Mouse (Mus musculus): ENCODE data around the gene Zdhhc4. TPM values are rescaled to one million over a fixed set of nuclear protein-coding genes. Genes with fewer than 3 reads are reported as not detected.

Zdhhc4 gene
- total RNA-seq, 2 experiments from 2014 or later = 38.5 to 57.9 TPM

DNA sequence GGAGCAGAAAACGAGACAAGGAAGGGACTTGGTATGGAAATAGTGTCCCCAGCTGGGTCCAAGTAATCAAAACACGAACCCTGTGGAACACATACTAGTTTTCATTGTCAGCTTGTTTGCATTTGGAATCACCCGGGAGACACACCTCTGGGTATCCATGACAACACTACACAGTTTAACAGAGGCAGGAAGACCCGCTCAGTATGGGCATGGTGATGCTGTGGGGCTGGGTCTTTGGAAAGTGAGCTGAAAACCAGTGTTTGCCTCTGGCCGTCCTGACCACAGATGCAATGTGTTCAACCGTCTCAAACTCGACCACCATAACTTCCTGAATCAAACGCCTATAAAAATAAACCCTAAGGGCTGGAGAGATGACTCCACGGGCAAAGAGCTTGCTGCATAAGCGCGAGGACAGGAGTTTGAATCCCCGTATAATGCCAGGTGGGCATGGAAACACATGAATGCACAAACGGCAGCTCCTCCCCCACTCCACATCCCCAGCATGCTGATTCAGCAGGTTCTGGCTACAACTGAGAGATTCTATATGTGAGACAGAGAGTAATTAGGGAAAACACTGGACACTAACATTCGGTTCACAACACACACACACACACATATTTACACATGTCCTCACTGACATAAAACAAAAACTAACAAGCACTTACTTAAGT is 5.5 kb upstream of the Zdhhc4 start:
- peak; percentile 67 for ATAC-seq (replicated peaks; ENCODE audit: poor library complexity, severe bottlenecking)

DNA sequence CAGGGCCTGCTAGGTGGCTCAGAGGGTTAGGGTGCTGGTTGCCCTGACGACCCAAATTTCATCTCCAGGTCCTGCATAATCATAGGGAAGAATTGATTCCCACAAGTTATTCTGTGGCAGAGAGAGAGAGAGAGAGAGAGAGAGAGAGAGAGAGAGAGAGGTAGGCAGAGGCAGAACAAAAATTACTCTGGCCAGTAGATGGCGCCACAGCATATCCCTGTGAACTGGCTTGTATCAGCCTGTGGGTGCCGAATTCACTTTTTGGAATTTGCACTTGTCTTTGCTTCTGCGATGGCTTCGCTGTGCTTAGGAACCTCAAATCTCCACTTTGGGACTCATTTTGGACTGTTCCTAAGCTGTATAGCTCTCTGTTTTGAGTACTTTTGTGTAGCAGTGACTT is 4.8 kb upstream of the Zdhhc4 start:
- ATAC-seq (replicated peaks; ENCODE audit: poor library complexity, severe bottlenecking) = peak; percentile 41

DNA sequence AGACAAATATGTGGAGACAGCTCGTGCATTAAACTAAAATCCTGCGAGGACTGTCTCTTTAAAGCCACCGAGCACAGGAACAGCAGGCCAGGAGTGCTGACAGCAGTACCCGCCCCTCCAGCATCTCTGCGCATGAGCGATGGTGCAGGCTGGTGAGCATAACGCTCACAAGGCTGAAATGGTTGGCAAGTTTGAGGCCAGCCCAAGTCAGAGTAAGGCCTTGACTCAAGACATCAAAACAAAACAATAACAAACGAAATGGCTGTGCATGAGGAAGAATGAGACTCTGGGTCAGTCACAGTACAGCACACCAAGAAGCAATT is 11.8 kb downstream of the Zdhhc4 start:
- no peak for ATAC-seq (replicated peaks; ENCODE audit: poor library complexity, severe bottlenecking)

DNA sequence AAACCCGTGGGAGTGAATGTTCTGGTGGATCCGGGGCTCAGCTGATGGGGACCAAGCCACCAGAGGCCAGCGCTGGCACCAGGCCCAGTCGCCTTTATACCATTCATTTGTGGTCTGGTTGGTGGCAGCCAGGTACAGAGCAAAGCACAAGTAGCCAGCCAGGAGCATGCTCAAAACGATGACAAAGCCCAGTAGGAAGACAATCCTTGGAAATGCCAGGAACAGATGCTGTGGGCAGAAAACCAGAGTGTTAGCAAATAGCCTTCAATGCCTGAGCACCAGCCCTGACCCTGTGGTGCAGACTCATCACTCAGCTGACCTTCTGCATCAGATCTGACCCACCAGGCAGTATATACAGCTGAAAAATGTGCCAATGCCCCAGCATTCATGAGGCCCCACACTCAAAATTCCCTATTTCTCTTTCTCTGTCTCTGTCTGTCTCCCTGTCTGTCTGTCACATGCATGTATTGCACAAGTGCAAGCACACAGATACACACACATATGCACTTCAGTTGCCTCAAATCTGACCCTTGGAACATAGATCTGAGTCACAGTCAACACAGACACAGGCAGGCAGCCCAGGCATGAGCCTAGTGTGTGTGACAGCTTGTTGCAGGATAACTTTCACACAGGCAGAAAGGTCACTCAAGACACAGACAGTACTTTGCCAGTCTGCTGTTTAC is 12.3 kb downstream of the Zdhhc4 start:
- ATAC-seq (replicated peaks; ENCODE audit: poor library complexity, severe bottlenecking) = no peak

DNA sequence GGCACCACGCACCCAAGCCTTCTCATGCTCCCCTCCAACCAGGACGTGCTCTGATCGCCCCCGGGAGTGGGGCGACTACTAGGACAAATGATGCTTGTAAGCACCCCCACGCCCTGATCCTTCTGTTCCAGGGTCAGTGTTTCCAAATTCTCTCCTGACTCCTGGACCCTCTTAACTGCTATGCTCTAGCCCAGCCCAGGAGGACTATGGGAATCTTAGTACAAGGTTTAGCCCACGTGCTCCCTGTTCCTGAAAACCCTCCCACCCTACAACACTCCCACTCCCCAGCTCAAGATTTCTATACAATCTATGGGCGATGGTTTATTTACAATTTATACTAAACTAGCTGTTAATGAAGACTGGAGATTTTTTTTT is 13.6 kb downstream of the Zdhhc4 start:
- ATAC-seq (replicated peaks; ENCODE audit: poor library complexity, severe bottlenecking) = 0 out of 2 replicates have a peak, but pooled peaks have one; percentile 2

- peak; percentile 65 for ATAC-seq (replicated peaks; ENCODE audit: poor library complexity, severe bottlenecking)
Observed at GRCm38 (mm10) chr5:143314730-143315513, 14.1 kb downstream of the Zdhhc4 start, which contains the start of gene E130309D02Rik. Gene E130309D02Rik (minus strand): TSS chr5:143315360.

GRCm38 (mm10) chr5:143314183-143314729 is 14.8 kb downstream of the Zdhhc4 start:
- ATAC-seq (replicated peaks; ENCODE audit: poor library complexity, severe bottlenecking) = peak; percentile 59

DNA sequence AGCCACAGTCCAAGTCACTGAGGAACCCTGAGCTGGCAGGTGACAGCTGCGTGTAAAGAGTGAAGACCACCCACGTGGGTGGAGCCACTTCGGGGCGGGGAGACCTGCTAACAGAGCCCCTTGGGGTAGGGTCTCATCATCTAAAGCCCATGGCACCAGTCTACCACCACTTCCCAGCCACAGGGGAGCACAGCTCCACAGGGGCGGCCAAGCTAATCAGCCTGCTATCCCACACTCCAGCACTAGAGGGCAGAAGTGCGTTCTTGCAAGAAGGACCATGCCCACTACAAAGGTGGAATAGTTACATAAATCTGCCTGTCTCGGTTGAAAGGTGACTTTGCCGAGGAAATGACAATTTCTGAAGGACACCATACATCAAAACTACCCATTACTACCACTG is 17.2 kb downstream of the Zdhhc4 start:
- ATAC-seq (replicated peaks; ENCODE audit: poor library complexity, severe bottlenecking) = peak; percentile 60

GRCm38 (mm10) chr5:143309916-143310315 is 19.1 kb downstream of the Zdhhc4 start:
- no peak for ATAC-seq (replicated peaks; ENCODE audit: poor library complexity, severe bottlenecking)

DNA sequence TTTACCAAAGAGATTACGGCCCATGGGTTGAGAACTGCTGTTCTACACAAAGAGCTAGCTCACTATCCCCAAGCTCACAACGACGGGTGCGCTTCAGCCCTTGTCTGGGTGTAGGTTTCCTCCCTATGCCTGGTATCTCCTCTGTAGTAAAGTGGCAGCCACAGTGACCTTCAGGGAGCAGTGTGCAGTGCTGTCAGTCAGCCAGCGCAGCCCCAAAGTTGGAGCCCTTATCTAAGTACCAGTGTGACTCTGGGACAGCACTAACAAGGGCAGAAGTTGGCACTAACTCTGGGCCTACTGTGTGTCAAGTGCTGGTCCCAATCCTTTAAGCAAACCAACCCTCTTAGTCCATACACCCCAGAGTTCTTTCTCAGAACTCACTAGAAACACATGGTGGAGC is 20.2 kb downstream of the Zdhhc4 start:
- no peak for ATAC-seq (replicated peaks; ENCODE audit: poor library complexity, severe bottlenecking)

DNA sequence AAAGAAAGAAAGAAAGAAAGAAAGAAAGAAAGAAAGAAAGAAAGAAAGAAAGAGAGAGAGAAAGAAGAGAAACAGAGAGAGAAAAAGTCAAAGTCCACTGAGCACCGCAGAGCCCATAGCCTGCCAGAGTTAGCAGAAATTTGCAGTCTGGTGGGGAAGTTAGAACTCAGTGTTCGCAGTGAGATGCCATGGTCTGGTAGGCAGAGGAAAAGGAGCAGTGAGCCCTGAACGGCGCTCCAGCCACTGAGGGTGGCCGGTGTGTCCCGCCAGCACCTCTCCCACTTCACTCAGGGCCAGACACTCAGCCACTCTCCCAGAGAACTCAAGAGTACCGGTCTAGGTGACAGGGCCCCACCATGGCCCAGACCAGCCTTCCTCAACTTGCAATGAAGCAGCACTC is 24.8 kb downstream of the Zdhhc4 start:
- ATAC-seq (replicated peaks; ENCODE audit: poor library complexity, severe bottlenecking) = no peak

DNA sequence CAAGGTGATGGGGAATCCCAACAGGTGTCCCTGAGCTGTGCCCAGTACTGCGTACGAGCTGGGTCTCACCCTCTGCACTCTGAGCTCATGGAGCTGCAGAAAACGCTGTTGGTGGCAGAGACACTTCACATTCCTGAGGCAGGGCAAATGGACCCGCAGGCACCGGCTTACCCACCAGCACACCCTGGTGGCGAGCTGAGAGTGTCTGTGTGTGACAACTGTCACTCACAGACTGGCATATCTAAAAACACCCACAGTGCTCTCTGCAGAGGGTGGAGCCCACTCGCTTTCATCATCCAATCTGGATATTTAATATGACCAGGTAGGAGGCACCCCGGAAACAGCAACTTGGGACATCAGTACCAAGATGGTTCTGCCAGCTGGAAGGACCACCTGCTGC is 27.8 kb downstream of the Zdhhc4 start:
- ATAC-seq (replicated peaks; ENCODE audit: poor library complexity, severe bottlenecking) = peak; percentile 38; the same call in 1 of the 2 replicates

GRCm38 (mm10) chr5:143299686-143300085 is 29.4 kb downstream of the Zdhhc4 start:
- ATAC-seq (replicated peaks; ENCODE audit: poor library complexity, severe bottlenecking) = no peak

DNA sequence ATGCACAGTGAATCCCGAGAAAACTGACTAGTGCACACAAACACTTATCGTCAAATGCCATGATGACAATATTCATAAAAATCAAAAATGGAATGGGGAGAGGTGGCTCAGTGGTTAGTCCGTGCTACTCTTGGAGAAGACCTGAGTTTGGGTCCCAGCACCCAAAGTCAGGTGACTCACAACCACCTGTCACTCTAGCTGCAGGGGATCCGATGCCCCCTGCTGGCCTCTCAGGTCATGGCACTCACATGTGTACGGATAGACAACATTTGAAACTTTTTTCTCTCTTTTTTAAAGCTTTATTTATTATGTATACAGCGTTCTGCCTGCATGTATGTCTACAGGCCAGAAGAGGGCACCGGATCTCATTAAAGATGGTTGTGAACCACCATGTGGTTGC is 30.7 kb downstream of the Zdhhc4 start:
- no peak for ATAC-seq (replicated peaks; ENCODE audit: poor library complexity, severe bottlenecking)

DNA sequence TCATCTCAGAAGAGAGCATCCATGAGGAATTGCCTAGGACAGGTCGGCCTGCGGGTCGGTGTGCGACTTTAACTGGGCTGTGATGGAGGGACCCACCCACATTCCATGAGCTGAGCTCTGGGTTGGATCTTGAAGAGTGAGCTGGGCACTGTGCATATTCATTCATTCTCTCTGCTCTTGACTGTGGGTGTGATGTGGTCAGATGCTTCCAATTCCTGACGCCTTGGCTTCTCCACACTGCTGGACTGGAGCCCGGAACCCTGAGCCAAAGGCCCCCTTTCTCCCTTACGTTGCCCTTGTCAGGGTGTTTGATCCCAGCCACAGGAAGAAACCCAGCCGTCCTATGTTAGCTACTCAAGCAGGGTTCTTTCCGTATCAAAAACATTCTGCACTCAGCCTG is 31.1 kb downstream of the Zdhhc4 start:
- ATAC-seq (replicated peaks; ENCODE audit: poor library complexity, severe bottlenecking) = no peak

DNA sequence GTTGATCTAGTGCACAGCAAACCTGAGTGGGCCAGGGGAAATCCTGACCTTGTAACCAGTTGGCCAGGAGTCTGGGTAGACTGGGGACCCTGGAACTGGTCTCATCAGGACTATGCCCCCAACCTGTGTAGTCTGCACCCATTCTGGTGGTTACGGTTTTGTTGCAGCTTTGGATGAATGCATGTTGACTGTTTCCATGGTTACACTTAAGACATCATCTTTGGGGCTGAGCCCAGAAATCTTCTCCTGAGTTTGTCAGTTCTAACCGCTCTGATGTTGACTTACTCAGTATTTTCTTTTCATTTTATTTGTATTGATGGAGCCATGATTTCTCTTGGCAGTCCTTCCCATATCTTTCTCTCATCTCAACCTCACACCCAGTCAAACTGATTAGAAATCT is 33.7 kb downstream of the Zdhhc4 start:
- ATAC-seq (replicated peaks; ENCODE audit: poor library complexity, severe bottlenecking) = no peak

DNA sequence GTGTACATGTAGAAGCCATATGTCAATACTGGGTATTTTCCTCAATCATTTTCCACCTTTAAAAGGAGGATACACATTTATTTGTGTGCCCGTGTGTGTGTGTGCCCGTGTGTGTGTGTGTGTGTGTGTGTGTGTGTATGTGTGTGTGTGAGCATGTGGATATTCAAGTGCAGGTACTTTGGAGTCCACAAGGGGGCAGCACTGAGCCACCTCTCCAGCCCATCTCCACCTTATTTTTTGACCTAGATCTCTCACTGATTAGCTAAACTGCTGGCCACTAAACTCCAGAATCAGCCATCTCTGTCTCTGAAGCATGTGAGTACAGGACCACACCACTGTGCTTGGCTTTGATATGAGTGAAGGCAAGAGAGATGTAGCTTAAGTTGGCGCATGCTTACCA is 34.2 kb downstream of the Zdhhc4 start:
- no peak for ATAC-seq (replicated peaks; ENCODE audit: poor library complexity, severe bottlenecking)

DNA sequence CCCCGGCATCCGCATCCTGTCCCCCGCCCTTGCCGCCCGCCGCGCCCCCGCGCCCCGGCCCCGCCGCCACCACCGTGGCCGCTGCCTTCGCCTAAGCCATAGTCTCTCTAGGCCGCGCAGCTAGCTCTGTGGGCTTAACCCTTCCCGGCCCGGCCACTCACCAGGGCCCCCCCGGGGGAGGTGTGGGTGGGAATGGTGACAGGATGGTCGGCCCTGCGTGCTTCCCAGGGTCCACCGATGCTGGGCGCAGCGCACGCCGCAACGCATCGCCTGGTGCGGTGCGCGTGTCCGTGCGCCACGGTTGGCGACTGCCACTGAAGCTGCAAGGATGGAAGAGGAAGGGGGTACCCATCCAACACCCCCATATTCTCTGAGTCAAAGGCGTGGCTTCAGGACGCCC is 35.7 kb downstream of the Zdhhc4 start, which contains the start of gene Zfp853:
Gene Zfp853 (minus strand): TSS at position 220 of the 400 bp plus-strand sequence.
- 0 out of 2 replicates have a peak, but pooled peaks have one; percentile 0 for ATAC-seq (replicated peaks; ENCODE audit: poor library complexity, severe bottlenecking)

- no peak for ATAC-seq (replicated peaks; ENCODE audit: poor library complexity, severe bottlenecking)
Observed at GRCm38 (mm10) chr5:143292879-143293278, 36.2 kb downstream of the Zdhhc4 start.

DNA sequence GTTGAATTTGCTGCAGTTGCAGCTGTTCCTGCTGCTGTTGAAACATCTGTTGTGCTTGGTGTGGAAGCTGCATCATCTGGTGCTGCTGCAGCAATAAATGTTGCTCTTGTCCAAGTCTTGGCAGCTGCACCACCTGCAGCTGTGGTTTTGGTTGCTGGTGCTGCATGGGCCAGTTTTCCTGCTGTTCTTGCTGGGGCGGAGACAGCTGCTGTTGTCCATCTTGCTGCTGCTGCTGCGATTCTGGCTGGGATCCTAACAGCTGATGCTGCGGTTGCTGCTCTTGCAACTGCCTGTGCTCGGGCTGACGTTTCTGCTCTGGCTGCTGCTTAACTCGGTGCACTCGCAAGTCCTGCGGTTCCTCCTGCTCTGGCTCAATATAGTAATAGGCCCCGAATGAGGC is 39.8 kb downstream of the Zdhhc4 start:
- no peak for ATAC-seq (replicated peaks; ENCODE audit: poor library complexity, severe bottlenecking)

GRCm38 (mm10) chr5:143288378-143288911 is 40.6 kb downstream of the Zdhhc4 start:
- ATAC-seq (replicated peaks; ENCODE audit: poor library complexity, severe bottlenecking) = peak; percentile 69

All from granulocyte monocyte progenitor cell, adult 5-6 weeks (primary cell).